Mouse (Mus musculus): ENCODE results near the gene E2f1. TPM values are rescaled to one million over a fixed set of nuclear protein-coding genes. Genes with fewer than 3 reads are reported as not detected.

Gene E2f1
- polyA plus RNA-seq, 1 experiment from 2014 or later: 29.9 TPM

DNA sequence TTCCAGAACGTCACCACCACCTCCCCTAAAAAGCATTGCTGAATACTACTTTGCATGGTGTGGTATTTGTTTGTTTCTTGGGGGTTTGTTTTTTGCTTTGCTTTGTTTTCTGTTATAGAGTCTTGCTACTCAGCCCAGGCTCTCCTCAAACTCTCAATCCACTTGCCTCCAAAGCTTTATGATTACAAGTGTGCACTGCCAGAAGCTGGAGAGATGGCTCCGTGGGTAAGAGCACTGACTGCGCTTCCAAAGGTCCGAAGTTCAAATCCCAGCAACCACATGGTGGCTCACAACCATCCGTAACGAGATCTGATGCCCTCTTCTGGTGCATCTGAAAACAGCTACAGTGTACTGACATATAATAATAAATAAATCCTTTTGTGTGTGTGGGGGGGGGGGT, 30.9 kb upstream of the E2f1 start:
- Histone ChIP-seq H3K4me1 (peaks cover 6% of the 10 kb centered on the region), H3K27ac (no peak overlapping the region), H3K36me3 (no peaks in the 10 kb centered on the region), H3K9ac (no peak overlapping the region), H3K4me3 (no peak overlapping the region), H3K9me3 (no peaks in the 10 kb centered on the region), H3K27me3 (replicated peaks) (no peaks in the 10 kb centered on the region), H3K4me2 (replicated peaks) (no peak overlapping the region)
- WGBS: 67% methylated on average over 6 of the region's 6 CpGs
- no peak for ATAC-seq (ENCODE audit: low FRiP score, low read depth)

DNA sequence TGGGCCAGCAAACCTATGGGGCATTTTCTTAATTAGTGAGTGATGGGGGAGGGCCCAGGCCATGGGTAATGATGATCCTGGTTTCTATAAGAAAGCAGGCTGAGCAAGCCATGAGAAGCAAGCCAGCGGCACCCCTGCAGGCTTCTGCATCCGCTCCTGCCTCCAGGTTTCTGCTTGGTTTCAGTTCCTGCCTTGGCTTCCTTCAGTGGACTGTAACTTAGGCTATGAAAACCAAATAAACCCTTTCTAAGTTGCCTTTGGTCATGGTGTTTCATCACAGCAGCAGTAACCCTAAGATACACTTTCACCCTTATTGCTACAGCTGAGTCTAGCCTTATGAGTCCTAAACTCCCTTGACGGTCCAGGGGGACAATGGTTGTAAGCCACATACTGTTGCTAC, 27.7 kb upstream of the E2f1 start:
- no peaks in the 10 kb centered on the region for H3K4me1 ChIP-seq
- H3K27ac ChIP-seq: no peak overlapping the region
- 91% methylated on average over 3 of the region's 3 CpGs for WGBS
- H3K36me3 ChIP-seq: peaks cover 4% of the 10 kb centered on the region; the same call in 1 of the 2 replicates
- no peaks in the 10 kb centered on the region for H3K9me3 ChIP-seq
- H3K4me3 ChIP-seq: no peak overlapping the region
- ATAC-seq (ENCODE audit: low FRiP score, low read depth): no peak
- no peak overlapping the region for H3K4me2 ChIP-seq (replicated peaks)
- no peak overlapping the region for H3K9ac ChIP-seq
- H3K27me3 ChIP-seq (replicated peaks): no peaks in the 10 kb centered on the region

DNA sequence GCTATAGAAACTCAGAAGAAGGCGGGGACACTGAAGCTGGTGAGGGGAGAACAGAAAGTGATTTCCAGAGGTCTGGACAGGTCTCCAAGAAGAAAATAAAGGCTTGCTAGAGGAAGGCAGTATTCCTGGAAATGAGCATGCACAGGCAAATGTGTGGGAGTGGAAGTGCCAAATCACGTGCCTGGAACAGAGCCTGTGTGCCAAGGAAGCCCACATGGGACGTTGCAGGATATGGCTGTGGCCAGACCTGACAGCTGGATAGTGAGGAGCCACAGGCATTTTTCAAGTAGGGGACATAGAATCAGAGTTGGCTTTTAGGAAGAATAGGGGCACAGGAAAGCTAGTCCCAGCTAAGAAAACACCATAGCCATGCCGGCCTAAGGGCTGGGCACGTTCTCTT, 26.1 kb upstream of the E2f1 start:
- no peak overlapping the region for H3K27ac ChIP-seq
- no peak for ATAC-seq (ENCODE audit: low FRiP score, low read depth)
- 84% methylated on average over 5 of the region's 5 CpGs for WGBS

DNA sequence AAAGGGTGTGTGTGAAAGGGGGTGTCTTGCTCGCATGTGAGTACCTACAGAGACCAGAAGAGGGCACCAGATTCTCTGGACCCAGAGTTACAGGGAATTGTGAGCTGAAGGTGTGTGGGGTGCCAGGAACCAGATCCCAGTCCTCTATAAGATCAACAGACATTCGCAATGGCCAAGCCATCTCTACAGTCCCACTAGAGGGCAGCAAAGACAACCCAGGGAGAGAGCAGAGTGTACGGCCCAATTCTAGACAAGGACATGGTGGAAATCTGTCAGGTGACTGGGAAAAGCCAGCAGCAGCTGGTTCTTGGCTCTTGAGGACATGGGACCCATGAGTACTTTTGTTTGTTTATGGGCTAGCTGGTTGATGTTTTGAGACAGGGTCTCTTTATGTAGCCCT, 23.3 kb upstream of the E2f1 start:
- Histone ChIP-seq H3K36me3 (peaks cover 4% of the 10 kb centered on the region; the same call in 1 of the 2 replicates), H3K9me3 (no peaks in the 10 kb centered on the region), H3K4me2 (replicated peaks) (no peak overlapping the region), H3K4me1 (no peaks in the 10 kb centered on the region), H3K27me3 (replicated peaks) (no peaks in the 10 kb centered on the region), H3K4me3 (no peak overlapping the region), H3K9ac (no peak overlapping the region), H3K27ac (no peak overlapping the region)
- 70% methylated on average over 3 of the region's 3 CpGs for WGBS
- no peak for ATAC-seq (ENCODE audit: low FRiP score, low read depth)

More for the DNA sequence above, 26.1 kb upstream of the E2f1 start:
- Histone ChIP-seq H3K9me3 (no peaks in the 10 kb centered on the region), H3K27me3 (replicated peaks) (no peaks in the 10 kb centered on the region), H3K36me3 (peaks cover 4% of the 10 kb centered on the region; the same call in 1 of the 2 replicates), H3K4me2 (replicated peaks) (no peak overlapping the region), H3K4me3 (no peak overlapping the region), H3K9ac (no peak overlapping the region), H3K4me1 (no peaks in the 10 kb centered on the region)

DNA sequence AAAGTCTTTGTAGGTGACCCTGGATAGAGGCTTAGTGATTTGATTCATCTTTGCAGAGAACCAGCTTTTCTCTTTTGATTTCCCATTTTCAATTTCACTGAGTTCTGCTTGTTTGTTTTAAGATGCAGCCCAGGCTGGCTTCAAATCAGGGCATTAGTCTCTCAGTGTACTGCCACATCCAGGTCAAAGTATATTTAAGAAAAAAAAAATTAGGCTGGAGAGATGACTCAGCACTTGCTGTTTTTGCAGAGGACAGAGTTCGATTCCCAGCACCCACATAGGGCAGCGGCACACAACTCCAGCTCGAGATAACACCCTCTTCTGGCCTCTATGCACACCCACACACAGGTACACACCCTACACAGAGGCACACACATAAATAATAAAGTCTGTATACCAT, 21.5 kb upstream of the E2f1 start:
- 84% methylated on average over 3 of the region's 3 CpGs for WGBS
- Histone ChIP-seq H3K4me1 (no peaks in the 10 kb centered on the region), H3K9ac (no peak overlapping the region), H3K4me3 (no peak overlapping the region), H3K9me3 (no peaks in the 10 kb centered on the region), H3K27me3 (replicated peaks) (no peaks in the 10 kb centered on the region), H3K27ac (no peak overlapping the region), H3K36me3 (peaks cover 10% of the 10 kb centered on the region; the same call in 1 of the 2 replicates), H3K4me2 (replicated peaks) (no peak overlapping the region)
- no peak for ATAC-seq (ENCODE audit: low FRiP score, low read depth)

DNA sequence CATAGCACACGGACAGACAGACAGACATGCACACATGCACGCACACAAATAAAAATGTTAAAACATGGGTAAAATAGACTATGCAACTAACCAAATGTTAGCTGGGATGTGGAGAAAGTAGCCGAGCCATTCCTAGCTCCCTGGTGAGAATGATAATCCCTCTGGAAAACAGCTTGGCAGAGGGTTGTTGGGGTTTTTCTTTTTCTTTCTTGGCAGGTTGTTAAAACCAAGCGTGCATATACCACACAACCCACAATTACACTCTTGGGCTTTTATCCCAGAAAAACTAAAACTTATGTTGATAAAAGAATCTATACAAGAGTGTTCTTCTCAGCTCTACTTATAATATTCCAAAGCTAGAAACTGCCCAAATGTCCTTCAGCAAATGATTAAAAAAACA, 19.4 kb upstream of the E2f1 start:
- ATAC-seq (ENCODE audit: low FRiP score, low read depth): no peak
- Histone ChIP-seq H3K27ac (no peak overlapping the region), H3K4me1 (peaks cover 11% of the 10 kb centered on the region), H3K4me2 (replicated peaks) (no peak overlapping the region), H3K27me3 (replicated peaks) (no peaks in the 10 kb centered on the region), H3K4me3 (no peak overlapping the region), H3K36me3 (peaks cover 10% of the 10 kb centered on the region; the same call in 1 of the 2 replicates), H3K9ac (no peak overlapping the region), H3K9me3 (no peaks in the 10 kb centered on the region)
- WGBS: 87% methylated on average over 4 of the region's 4 CpGs

DNA sequence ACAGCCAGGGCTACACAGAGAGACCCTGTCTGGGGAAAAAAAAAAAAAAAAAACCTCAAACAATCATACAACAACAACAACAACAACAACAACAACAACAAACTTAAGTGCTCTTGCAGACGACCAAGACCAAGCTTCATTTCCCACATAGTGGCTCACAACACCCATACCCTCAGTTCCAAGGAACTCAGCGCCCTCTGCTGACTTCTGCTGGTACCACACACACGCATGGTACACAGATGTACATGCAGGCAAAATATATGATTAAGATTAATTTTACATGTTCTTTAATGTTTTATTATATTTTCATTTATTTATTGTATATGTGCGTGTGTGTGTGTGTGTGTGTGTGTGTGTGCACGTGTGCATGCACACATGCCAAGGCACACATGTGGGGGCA, 16.7 kb upstream of the E2f1 start:
- H3K4me1 ChIP-seq: peaks cover 15% of the 10 kb centered on the region
- 0 out of 2 replicates have a peak, but pooled peaks cover 3% of the 10 kb centered on the region for H3K27me3 ChIP-seq (replicated peaks)
- 73% methylated on average over 5 of the region's 5 CpGs for WGBS
- no peak overlapping the region for H3K4me3 ChIP-seq
- ATAC-seq (ENCODE audit: low FRiP score, low read depth): no peak
- H3K9me3 ChIP-seq: no peaks in the 10 kb centered on the region
- H3K4me2 ChIP-seq (replicated peaks): no peak overlapping the region
- no peak overlapping the region for H3K27ac ChIP-seq
- no peak overlapping the region for H3K9ac ChIP-seq
- 0 out of 2 replicates have a peak, but pooled peaks cover 6% of the 10 kb centered on the region for H3K36me3 ChIP-seq

DNA sequence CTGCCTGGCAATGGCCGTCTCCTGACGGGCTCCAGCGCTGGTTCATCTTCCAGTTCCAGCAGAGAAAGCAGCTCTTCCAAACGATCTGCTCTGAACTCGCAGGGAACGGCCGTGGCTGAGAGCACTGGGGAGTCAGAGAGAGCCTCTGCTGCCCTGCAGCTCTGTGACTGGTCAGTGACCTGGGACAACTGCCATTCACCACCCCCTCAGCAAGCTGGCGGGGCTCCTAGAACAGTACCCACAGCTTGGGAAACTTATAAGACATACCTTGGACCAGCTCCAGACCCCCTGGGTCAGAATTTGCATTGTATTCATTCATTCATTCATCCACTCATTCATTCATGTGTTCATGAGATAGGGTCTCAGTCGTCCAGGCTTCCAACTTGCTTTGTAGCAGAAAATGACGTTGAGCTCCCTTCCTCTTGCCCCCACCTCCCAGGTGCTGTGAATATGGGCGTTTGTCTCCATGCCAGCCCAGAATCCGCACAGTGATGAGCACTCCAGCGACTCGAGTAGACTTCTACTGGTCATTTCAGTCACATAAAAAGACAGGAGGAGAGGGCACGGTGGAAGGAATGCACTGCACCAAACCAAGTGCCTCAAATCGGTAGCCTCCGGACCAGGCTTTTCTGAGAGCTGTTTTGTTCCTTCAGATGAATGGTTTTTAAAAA, 15.4 kb upstream of the E2f1 start:
- Histone ChIP-seq H3K9ac (no peak overlapping the region), H3K4me1 (peaks cover 15% of the 10 kb centered on the region), H3K4me3 (no peak overlapping the region), H3K9me3 (no peaks in the 10 kb centered on the region), H3K36me3 (0 out of 2 replicates have a peak, but pooled peaks cover 6% of the 10 kb centered on the region), H3K4me2 (replicated peaks) (no peak overlapping the region), H3K27me3 (replicated peaks) (0 out of 2 replicates have a peak, but pooled peaks cover 3% of the 10 kb centered on the region), H3K27ac (no peak overlapping the region)
- 67% methylated on average over 17 of the region's 17 CpGs for WGBS
- no peak for ATAC-seq (ENCODE audit: low FRiP score, low read depth)

DNA sequence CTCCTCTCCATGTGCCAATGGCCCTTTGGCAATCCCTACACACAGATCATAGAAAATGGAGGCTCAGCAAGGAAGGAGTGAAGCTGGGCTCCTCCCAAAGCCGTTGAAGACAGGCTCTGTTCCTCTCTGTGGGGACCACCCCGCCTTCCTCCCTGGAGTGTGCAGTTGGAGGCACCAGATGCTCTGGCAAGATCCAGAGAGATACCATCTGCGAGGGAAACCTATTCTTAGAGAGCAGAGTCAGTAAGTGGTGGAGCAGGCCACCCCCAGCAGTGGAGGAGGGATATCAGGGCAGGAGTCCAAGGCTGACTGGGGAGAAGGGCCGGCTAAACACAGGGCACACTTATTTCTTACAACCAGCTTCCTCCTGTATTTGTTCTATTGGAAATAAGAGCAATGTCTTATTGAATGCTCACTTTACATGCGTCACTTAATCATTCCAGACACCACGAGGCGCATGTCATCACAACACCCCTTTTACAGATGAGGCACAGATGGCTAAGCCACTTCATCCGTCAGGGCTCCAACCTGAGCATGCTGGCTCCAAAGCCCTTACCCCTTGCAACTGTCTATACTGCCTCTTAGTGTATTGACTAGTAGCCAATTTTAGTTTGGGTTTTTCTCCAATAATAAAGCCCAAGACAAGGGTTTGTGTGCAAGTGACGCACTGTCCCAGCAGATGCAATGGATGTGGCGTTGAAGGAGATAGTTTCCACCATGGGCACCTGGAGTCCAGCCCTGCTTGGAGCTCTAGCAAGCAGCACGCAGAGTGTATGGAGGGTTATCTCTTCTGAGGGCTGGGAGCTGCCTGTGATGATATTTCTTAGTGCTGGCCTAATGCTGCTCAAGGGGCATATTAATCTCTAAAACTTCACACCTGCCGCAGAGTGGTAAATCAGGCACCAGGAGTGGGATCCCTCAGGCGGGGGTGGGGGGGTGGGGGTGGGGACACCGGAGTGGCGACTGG, 14.5 kb upstream of the E2f1 start:
- H3K27ac ChIP-seq: peak overlapping the region; percentile 27; the same call in 1 of the 2 replicates
- no peak overlapping the region for H3K4me2 ChIP-seq (replicated peaks)
- peaks cover 15% of the 10 kb centered on the region for H3K4me1 ChIP-seq
- 0 out of 2 replicates have a peak, but pooled peaks cover 3% of the 10 kb centered on the region for H3K27me3 ChIP-seq (replicated peaks)
- 0 out of 2 replicates have a peak, but pooled peaks have one; percentile 42 for ATAC-seq (ENCODE audit: low FRiP score, low read depth)
- H3K9me3 ChIP-seq: no peaks in the 10 kb centered on the region
- no peak overlapping the region for H3K4me3 ChIP-seq
- 55% methylated on average over 15 of the region's 15 CpGs for WGBS
- H3K9ac ChIP-seq: no peak overlapping the region
- 0 out of 2 replicates have a peak, but pooled peaks cover 6% of the 10 kb centered on the region for H3K36me3 ChIP-seq

DNA sequence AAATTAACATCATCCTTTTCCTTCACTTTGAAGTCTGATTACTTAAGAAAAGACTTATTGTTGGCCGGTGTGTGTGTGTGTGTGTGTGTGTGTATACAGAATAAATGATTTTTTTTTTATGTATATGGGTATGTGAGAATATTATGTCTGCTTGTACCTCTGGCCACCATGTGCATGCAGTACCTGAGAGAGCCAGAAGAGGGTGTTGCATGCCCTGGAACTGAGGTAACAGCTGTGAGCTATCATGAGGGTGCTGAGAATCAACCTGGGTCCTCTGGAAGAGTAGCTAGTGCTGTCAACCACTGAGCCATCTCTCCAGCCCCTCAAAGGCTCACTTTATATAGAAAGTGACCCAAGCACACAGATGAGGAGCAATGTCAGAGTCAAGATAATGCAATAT, 11.7 kb upstream of the E2f1 start:
- no peak for ATAC-seq (ENCODE audit: low FRiP score, low read depth)
- H3K27ac ChIP-seq: no peak overlapping the region
- 93% methylated on average over 1 of the region's 1 CpGs for WGBS

DNA sequence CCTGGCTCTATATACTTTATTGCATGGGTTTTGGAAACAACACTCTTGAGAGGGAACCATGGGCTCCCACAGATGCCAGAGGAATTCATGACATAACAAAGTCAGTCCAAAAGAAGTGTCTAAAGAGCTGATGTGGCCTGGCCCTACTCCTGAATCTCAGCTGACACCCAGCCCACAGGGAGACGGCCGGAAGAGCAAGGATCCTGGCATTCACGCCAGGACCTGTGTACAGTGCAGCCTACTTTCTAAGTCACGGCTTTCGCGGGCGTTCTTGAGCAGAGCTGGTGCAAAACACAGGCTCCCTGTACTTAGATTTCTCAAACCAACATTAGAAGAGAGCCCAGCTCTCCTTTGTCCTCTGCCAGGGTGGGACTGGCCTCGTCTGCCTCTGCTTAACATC, 10.9 kb upstream of the E2f1 start:
- Histone ChIP-seq H3K36me3 (no peaks in the 10 kb centered on the region), H3K27ac (no peak overlapping the region), H3K9ac (no peak overlapping the region), H3K9me3 (no peaks in the 10 kb centered on the region), H3K4me1 (peaks cover 33% of the 10 kb centered on the region), H3K27me3 (replicated peaks) (0 out of 2 replicates have a peak, but pooled peaks cover 3% of the 10 kb centered on the region), H3K4me2 (replicated peaks) (no peak overlapping the region), H3K4me3 (no peak overlapping the region)
- no peak for ATAC-seq (ENCODE audit: low FRiP score, low read depth)
- 87% methylated on average over 8 of the region's 8 CpGs for WGBS

More for the DNA sequence above, 11.7 kb upstream of the E2f1 start:
- Histone ChIP-seq H3K36me3 (no peaks in the 10 kb centered on the region), H3K4me3 (no peak overlapping the region), H3K4me1 (peaks cover 30% of the 10 kb centered on the region), H3K9ac (no peak overlapping the region), H3K27me3 (replicated peaks) (0 out of 2 replicates have a peak, but pooled peaks cover 3% of the 10 kb centered on the region), H3K4me2 (replicated peaks) (no peak overlapping the region), H3K9me3 (no peaks in the 10 kb centered on the region)

DNA sequence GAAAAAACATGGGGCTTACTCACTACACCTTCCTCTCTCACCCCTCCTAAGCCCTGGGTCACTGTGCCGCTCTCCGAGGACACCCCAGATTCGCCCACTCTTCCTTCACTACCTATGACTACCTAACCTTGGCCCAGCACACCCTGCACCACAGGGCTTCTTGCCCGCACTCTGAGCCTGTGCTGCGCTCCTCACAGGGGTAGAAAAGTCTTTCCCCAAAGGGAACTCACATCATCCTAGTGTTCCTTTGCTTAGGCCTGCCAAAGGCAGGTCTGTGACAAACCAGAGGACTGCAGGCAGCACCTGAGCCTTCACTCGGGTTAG, 8.0 kb upstream of the E2f1 start:
- peaks cover 18% of the 10 kb centered on the region for H3K4me1 ChIP-seq
- no peak overlapping the region for H3K9ac ChIP-seq
- H3K4me2 ChIP-seq (replicated peaks): no peak overlapping the region
- no peaks in the 10 kb centered on the region for H3K36me3 ChIP-seq
- H3K4me3 ChIP-seq: no peak overlapping the region
- WGBS: 50% methylated on average over 6 of the region's 6 CpGs
- H3K9me3 ChIP-seq: no peaks in the 10 kb centered on the region
- peak; percentile 43; the same call in 1 of the 2 replicates for ATAC-seq (ENCODE audit: low FRiP score, low read depth)
- 0 out of 2 replicates have a peak, but pooled peaks cover 2% of the 10 kb centered on the region for H3K27me3 ChIP-seq (replicated peaks)
- H3K27ac ChIP-seq: peak overlapping the region; percentile 75
